In genomic region chr9:78578824-78579223, GRCm38 (mm10) we compare ENCODE assay signal across 17 mouse cellular contexts. TPM values are rescaled to one million over a fixed set of nuclear protein-coding genes. Genes with fewer than 3 reads are reported as not detected.
"Had no signal": no experiment of that assay in that cellular context is flagged by ENCODE, and none has a peak within 500 bp of the region (broad histone marks: within the 10 kb centered on the region; RNA-seq: fewer than 3 reads in every experiment).

No protein-coding gene starts in this region.

- ATAC-seq: liver, embryonic 12.5 days had no signal

- H3K4me1 ChIP-seq: limb, embryonic 15.5 days; liver, embryonic 12.5 days; lung, embryonic 15.5 days; neural tube, embryonic 12.5 days had no signal

- H3K9me3 ChIP-seq: kidney, embryonic 15.5 days; limb, embryonic 15.5 days; liver, embryonic 12.5 days; lung, embryonic 15.5 days; neural tube, embryonic 12.5 days had no signal

- H3K4me3 ChIP-seq: kidney, embryonic 15.5 days; limb, embryonic 15.5 days; liver, embryonic 12.5 days; lung, embryonic 15.5 days; neural tube, embryonic 12.5 days had no signal

- DNase-seq: kidney, postnatal 14 days; layer of hippocampus, adult 9-11 months; layer of hippocampus, postnatal 36 days; lung, postnatal 14 days; midbrain, embryonic 14.5 days; retina, postnatal 1 day; right cerebral cortex, postnatal 4 days; spleen, adult 18-20 months; thymus, postnatal 4 days had no signal

- H3K9ac ChIP-seq: kidney, embryonic 15.5 days; limb, embryonic 15.5 days; liver, embryonic 12.5 days; lung, embryonic 15.5 days; neural tube, embryonic 12.5 days had no signal

- H3K27me3 ChIP-seq: kidney, embryonic 15.5 days; limb, embryonic 15.5 days; liver, embryonic 12.5 days; lung, embryonic 15.5 days; neural tube, embryonic 12.5 days had no signal

- H3K4me2 ChIP-seq: kidney, embryonic 15.5 days; limb, embryonic 15.5 days; liver, embryonic 12.5 days; lung, embryonic 15.5 days; neural tube, embryonic 12.5 days had no signal

- H3K27ac ChIP-seq: kidney, embryonic 15.5 days; limb, embryonic 15.5 days; liver, embryonic 12.5 days; lung, embryonic 15.5 days; macrophage; neural tube, embryonic 12.5 days had no signal

RNA-seq across cellular contexts. Expression of gene Cd109, which starts 36.5 kb away (rescaled TPM):
- total RNA-seq: monocyte, adult 5-6 weeks; neutrophil, adult 5-6 weeks had no signal
